Mouse (Mus musculus): Measurements from ENCODE around the gene Pdzd2. TPM values are rescaled to one million over a fixed set of nuclear protein-coding genes. Genes with fewer than 3 reads are reported as not detected.

Pdzd2 gene
- polyA plus RNA-seq, 1 experiment from 2014 or later: 3.4 TPM

DNA sequence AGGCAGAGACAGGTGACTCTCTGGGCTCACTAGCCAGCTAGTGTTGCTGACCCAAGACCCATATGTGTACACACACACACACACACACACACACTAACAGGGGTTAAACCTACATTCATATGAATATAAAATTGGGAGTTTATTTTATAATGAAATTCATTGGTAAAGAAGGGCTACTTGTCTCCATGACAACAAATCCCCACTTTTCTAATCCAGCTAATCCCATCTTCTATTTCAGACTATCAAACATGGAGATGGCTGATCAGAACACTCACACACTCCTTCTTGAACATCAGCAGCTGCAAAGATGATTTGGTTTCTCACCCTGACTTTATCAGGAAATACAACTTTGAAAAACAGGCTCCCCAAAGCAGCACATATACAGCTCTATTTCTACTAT lies 245.6 kb downstream of the Pdzd2 start:
- no peaks in the 10 kb centered on the region for H3K27me3 ChIP-seq (ENCODE audit: control insufficient read depth, insufficient read depth, low read length)
- no peak overlapping the region for H3K4me2 ChIP-seq (ENCODE audit: low read depth, low read length)
- H3K4me1 ChIP-seq (ENCODE audit: control insufficient read depth, insufficient read depth, low read length): peaks cover 2% of the 10 kb centered on the region; the same call in 1 of the 2 replicates
- H3K9ac ChIP-seq (replicated peaks; ENCODE audit: low read length): no peak overlapping the region
- no peak overlapping the region for H3K27ac ChIP-seq (replicated peaks; ENCODE audit: low read depth, low read length)
- no peak overlapping the region for H3K4me3 ChIP-seq (ENCODE audit: low read depth, low read length)
- no peaks in the 10 kb centered on the region for H3K9me3 ChIP-seq (replicated peaks; ENCODE audit: control insufficient read depth, low read length)
- DNase-seq (ENCODE audit: low spot score) (no peak), ATAC-seq (replicated peaks; ENCODE audit: insufficient number of reproducible peaks, low FRiP score, low TSS enrichment, low read depth) (no peak)
- no peaks in the 10 kb centered on the region for H3K36me3 ChIP-seq (replicated peaks; ENCODE audit: control insufficient read depth, insufficient read depth, low read depth, low read length)

- no peak overlapping the region for H3K27ac ChIP-seq (replicated peaks; ENCODE audit: low read depth, low read length)
Observed at GRCm38 (mm10) chr15:12493258-12493657, 246.5 kb downstream of the Pdzd2 start.

DNA sequence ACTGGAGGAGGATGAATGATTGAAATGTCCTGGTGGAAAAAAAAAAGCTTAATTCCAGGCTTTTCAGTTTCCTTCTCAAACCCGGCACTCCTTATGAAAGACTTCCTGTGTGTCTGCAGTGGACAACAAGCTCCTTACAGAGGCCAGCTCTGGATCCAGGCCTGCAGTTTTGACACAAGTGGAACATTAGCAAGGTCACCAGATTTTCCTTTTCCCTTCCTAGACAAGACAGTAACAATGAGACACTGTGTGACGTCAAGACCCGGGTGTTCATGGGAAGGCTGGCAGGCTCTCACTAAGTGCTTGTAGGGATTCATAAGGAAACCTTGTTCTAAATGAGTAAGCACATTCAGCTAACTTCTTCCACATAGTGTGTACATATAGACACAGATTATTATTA lies 248.8 kb downstream of the Pdzd2 start:
- 27% methylated on average over 3 of the region's 3 CpGs for WGBS
- ATAC-seq (replicated peaks; ENCODE audit: insufficient number of reproducible peaks, low FRiP score, low TSS enrichment, low read depth) (no peak), DNase-seq (ENCODE audit: low spot score) (peak; percentile 31)
- Histone ChIP-seq H3K27ac (replicated peaks; ENCODE audit: low read depth, low read length) (no peak overlapping the region), H3K27me3 (ENCODE audit: control insufficient read depth, insufficient read depth, low read length) (no peaks in the 10 kb centered on the region), H3K4me1 (ENCODE audit: control insufficient read depth, insufficient read depth, low read length) (peaks cover 2% of the 10 kb centered on the region; the same call in 1 of the 2 replicates), H3K4me3 (ENCODE audit: low read depth, low read length) (no peak overlapping the region), H3K9me3 (replicated peaks; ENCODE audit: control insufficient read depth, low read length) (no peaks in the 10 kb centered on the region), H3K36me3 (replicated peaks; ENCODE audit: control insufficient read depth, insufficient read depth, low read depth, low read length) (no peaks in the 10 kb centered on the region), H3K4me2 (ENCODE audit: low read depth, low read length) (no peak overlapping the region), H3K9ac (replicated peaks; ENCODE audit: low read length) (no peak overlapping the region)

More at GRCm38 (mm10) chr15:12493258-12493657, 246.5 kb downstream of the Pdzd2 start:
- no peak for ATAC-seq (replicated peaks; ENCODE audit: insufficient number of reproducible peaks, low FRiP score, low TSS enrichment, low read depth)
- Histone ChIP-seq H3K4me3 (ENCODE audit: low read depth, low read length) (no peak overlapping the region), H3K4me2 (ENCODE audit: low read depth, low read length) (no peak overlapping the region), H3K9me3 (replicated peaks; ENCODE audit: control insufficient read depth, low read length) (no peaks in the 10 kb centered on the region), H3K36me3 (replicated peaks; ENCODE audit: control insufficient read depth, insufficient read depth, low read depth, low read length) (no peaks in the 10 kb centered on the region), H3K4me1 (ENCODE audit: control insufficient read depth, insufficient read depth, low read length) (peaks cover 2% of the 10 kb centered on the region; the same call in 1 of the 2 replicates), H3K27me3 (ENCODE audit: control insufficient read depth, insufficient read depth, low read length) (no peaks in the 10 kb centered on the region), H3K9ac (replicated peaks; ENCODE audit: low read length) (no peak overlapping the region)
- 65% methylated on average over 7 of the region's 7 CpGs for WGBS
- no peak for DNase-seq (ENCODE audit: low spot score)

- Histone ChIP-seq H3K4me3 (ENCODE audit: low read depth, low read length) (no peak overlapping the region), H3K36me3 (replicated peaks; ENCODE audit: control insufficient read depth, insufficient read depth, low read depth, low read length) (no peaks in the 10 kb centered on the region), H3K27me3 (ENCODE audit: control insufficient read depth, insufficient read depth, low read length) (no peaks in the 10 kb centered on the region), H3K9ac (replicated peaks; ENCODE audit: low read length) (no peak overlapping the region), H3K4me2 (ENCODE audit: low read depth, low read length) (no peak overlapping the region), H3K4me1 (ENCODE audit: control insufficient read depth, insufficient read depth, low read length) (peaks cover 2% of the 10 kb centered on the region; the same call in 1 of the 2 replicates), H3K27ac (replicated peaks; ENCODE audit: low read depth, low read length) (no peak overlapping the region), H3K9me3 (replicated peaks; ENCODE audit: control insufficient read depth, low read length) (no peaks in the 10 kb centered on the region)
- DNase-seq (ENCODE audit: low spot score) (no peak), ATAC-seq (replicated peaks; ENCODE audit: insufficient number of reproducible peaks, low FRiP score, low TSS enrichment, low read depth) (no peak; the same call in 1 of the 2 replicates)
- 6% methylated on average over 7 of the region's 7 CpGs for whole genome bisulfite sequencing
Observed at GRCm38 (mm10) chr15:12490527-12490926, 249.2 kb downstream of the Pdzd2 start.

- no peak for DNase-seq (ENCODE audit: low spot score)
- H3K4me3 ChIP-seq (ENCODE audit: low read depth, low read length): no peak overlapping the region
- no peaks in the 10 kb centered on the region for H3K9me3 ChIP-seq (replicated peaks; ENCODE audit: control insufficient read depth, low read length)
- H3K4me1 ChIP-seq (ENCODE audit: control insufficient read depth, insufficient read depth, low read length): peaks cover 2% of the 10 kb centered on the region; the same call in 1 of the 2 replicates
- no peak for ATAC-seq (replicated peaks; ENCODE audit: insufficient number of reproducible peaks, low FRiP score, low TSS enrichment, low read depth)
- 89% methylated on average over 2 of the region's 2 CpGs for WGBS
- no peaks in the 10 kb centered on the region for H3K27me3 ChIP-seq (ENCODE audit: control insufficient read depth, insufficient read depth, low read length)
- no peaks in the 10 kb centered on the region for H3K36me3 ChIP-seq (replicated peaks; ENCODE audit: control insufficient read depth, insufficient read depth, low read depth, low read length)
- no peak overlapping the region for H3K4me2 ChIP-seq (ENCODE audit: low read depth, low read length)
- no peak overlapping the region for H3K27ac ChIP-seq (replicated peaks; ENCODE audit: low read depth, low read length)
- H3K9ac ChIP-seq (replicated peaks; ENCODE audit: low read length): no peak overlapping the region
Observed at GRCm38 (mm10) chr15:12488316-12488715, 251.4 kb downstream of the Pdzd2 start.

DNA sequence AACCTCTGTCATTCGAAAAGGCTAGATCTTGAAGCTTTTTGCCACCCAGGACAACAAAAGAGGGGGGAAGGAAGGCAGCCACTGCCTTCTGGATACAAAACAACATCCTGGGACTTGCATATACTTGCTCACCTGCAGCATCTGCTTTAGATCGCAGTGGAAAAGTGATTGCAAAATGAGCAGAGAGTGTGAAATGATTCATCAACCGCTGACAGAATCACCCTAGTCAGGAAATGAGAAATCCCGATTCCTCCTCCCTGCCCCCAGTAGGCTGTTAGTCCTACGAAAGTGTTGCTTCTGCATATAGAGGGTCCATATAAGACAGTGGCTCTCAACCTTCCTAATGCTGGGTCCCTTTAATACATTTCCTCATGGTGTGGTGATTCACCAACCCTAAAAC lies 258.5 kb downstream of the Pdzd2 start:
- H3K4me1 ChIP-seq (ENCODE audit: control insufficient read depth, insufficient read depth, low read length): no peaks in the 10 kb centered on the region
- H3K4me2 ChIP-seq (ENCODE audit: low read depth, low read length): no peak overlapping the region
- H3K36me3 ChIP-seq (replicated peaks; ENCODE audit: control insufficient read depth, insufficient read depth, low read depth, low read length): no peaks in the 10 kb centered on the region
- ATAC-seq (replicated peaks; ENCODE audit: insufficient number of reproducible peaks, low FRiP score, low TSS enrichment, low read depth): no peak
- H3K9ac ChIP-seq (replicated peaks; ENCODE audit: low read length): no peak overlapping the region
- 81% methylated on average over 5 of the region's 5 CpGs for WGBS
- H3K9me3 ChIP-seq (replicated peaks; ENCODE audit: control insufficient read depth, low read length): no peaks in the 10 kb centered on the region
- H3K27ac ChIP-seq (replicated peaks; ENCODE audit: low read depth, low read length): no peak overlapping the region
- H3K4me3 ChIP-seq (ENCODE audit: low read depth, low read length): no peak overlapping the region
- no peak for DNase-seq (ENCODE audit: low spot score)
- H3K27me3 ChIP-seq (ENCODE audit: control insufficient read depth, insufficient read depth, low read length): no peaks in the 10 kb centered on the region

DNA sequence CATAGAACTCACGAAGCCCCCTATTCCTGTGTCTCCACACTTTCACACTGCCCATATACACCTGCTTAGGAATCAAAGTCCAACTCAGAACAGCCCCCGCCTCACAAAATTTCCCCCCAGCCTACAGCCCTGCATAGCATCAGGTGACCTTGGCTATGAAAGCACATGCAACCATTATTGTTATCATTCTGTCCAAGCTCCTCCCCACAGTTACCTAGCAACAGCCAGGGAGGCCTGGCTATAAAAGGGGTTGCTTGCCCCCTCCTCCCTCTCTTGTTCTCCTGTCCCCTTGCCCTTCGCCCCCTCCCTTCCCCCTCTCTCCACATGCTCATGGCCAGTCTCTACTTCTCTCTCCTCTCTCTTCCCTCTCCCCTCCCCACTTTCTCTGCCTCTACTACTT lies 259.4 kb downstream of the Pdzd2 start:
- no peak overlapping the region for H3K4me2 ChIP-seq (ENCODE audit: low read depth, low read length)
- H3K9me3 ChIP-seq (replicated peaks; ENCODE audit: control insufficient read depth, low read length): no peaks in the 10 kb centered on the region
- no peak overlapping the region for H3K27ac ChIP-seq (replicated peaks; ENCODE audit: low read depth, low read length)
- no peak overlapping the region for H3K4me3 ChIP-seq (ENCODE audit: low read depth, low read length)
- DNase-seq (ENCODE audit: low spot score) (peak; percentile 22), ATAC-seq (replicated peaks; ENCODE audit: insufficient number of reproducible peaks, low FRiP score, low TSS enrichment, low read depth) (peak; percentile 80; the same call in 1 of the 2 replicates)
- WGBS: 82% methylated on average over 3 of the region's 3 CpGs
- H3K4me1 ChIP-seq (ENCODE audit: control insufficient read depth, insufficient read depth, low read length): no peaks in the 10 kb centered on the region
- no peaks in the 10 kb centered on the region for H3K27me3 ChIP-seq (ENCODE audit: control insufficient read depth, insufficient read depth, low read length)
- no peak overlapping the region for H3K9ac ChIP-seq (replicated peaks; ENCODE audit: low read length)
- H3K36me3 ChIP-seq (replicated peaks; ENCODE audit: control insufficient read depth, insufficient read depth, low read depth, low read length): no peaks in the 10 kb centered on the region

DNA sequence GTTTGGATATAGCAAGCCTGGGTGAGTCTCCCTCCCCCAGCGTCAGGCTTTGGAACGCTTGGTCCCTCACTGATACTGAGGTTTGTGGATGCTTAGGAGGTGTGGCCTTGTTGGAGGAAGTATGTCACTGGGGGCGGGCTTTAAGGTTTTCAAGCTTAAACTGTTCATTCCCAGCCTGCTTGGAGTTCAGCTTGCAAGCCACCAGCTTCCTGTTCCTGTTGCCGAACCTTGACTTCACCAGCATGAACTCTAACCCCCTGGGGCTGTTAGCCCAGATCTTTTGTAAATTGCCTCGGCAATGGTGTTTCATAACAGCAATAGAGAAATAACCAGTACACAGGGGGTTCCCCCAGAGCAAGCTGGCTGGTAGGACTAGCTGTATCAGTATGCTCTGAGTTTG lies 260.4 kb downstream of the Pdzd2 start:
- H3K36me3 ChIP-seq (replicated peaks; ENCODE audit: control insufficient read depth, insufficient read depth, low read depth, low read length): no peaks in the 10 kb centered on the region
- no peaks in the 10 kb centered on the region for H3K27me3 ChIP-seq (ENCODE audit: control insufficient read depth, insufficient read depth, low read length)
- DNase-seq (ENCODE audit: low spot score) (peak; percentile 35), ATAC-seq (replicated peaks; ENCODE audit: insufficient number of reproducible peaks, low FRiP score, low TSS enrichment, low read depth) (no peak)
- H3K4me1 ChIP-seq (ENCODE audit: control insufficient read depth, insufficient read depth, low read length): no peaks in the 10 kb centered on the region
- H3K9ac ChIP-seq (replicated peaks; ENCODE audit: low read length): no peak overlapping the region
- no peak overlapping the region for H3K27ac ChIP-seq (replicated peaks; ENCODE audit: low read depth, low read length)
- no peaks in the 10 kb centered on the region for H3K9me3 ChIP-seq (replicated peaks; ENCODE audit: control insufficient read depth, low read length)
- H3K4me2 ChIP-seq (ENCODE audit: low read depth, low read length): no peak overlapping the region
- no peak overlapping the region for H3K4me3 ChIP-seq (ENCODE audit: low read depth, low read length)
- 64% methylated on average over 5 of the region's 5 CpGs for WGBS

Data from embryonic facial prominence, embryonic 11.5 days (tissue).